Mouse (Mus musculus) heart, postnatal 0 days (tissue): ENCODE measurements at regions not wholly inside any gene's neighbourhood (a gene's known extent, or its start where the extent isn't known, plus 50 kb on each side); places are given as distances from the start of the nearest gene placed in this dataset.

ENCODE experiments used
- CTCF ChIP-seq: IDR thresholded peaks from 2 replicates; pipeline ENCODE4 v1.5.1; 2016; ENCODE audit warnings: antibody characterized with exemption, control low read depth, low read depth
- EP300 ChIP-seq: IDR thresholded peaks from 2 replicates; pipeline ENCODE4 v1.6.1; 2016; ENCODE audit warnings: antibody characterized with exemption, low read depth

GRCm38 (mm10) chr16:29808851-29809250, 229.7 kb downstream of the Opa1 start:
- no peak for TF ChIP-seq CTCF
- TF ChIP-seq EP300, result no peak
